Mouse (Mus musculus) gastrocnemius, postnatal 36 days (tissue): ENCODE results near the gene Gli2. TPM values are rescaled to one million over a fixed set of nuclear protein-coding genes. Genes with fewer than 3 reads are reported as not detected.

Experiments
- DNase-seq, 2 experiments: peaks; one replicate each; pipeline ENCODE4 v3.0.0; 2022
- intact Hi-C: fragments of 180-260 bp; cut with DNase I; formaldehyde crosslinking; loops from one replicate; pipeline ENCODE4 v1.15.1; 2025
- total RNA-seq, 2 experiments: library from RNA; stranded (reverse); gene quantifications; 2 replicates each; pipeline ENCODE4 v1.2.3; 2021

Gli2 gene
- total RNA-seq, 2 experiments from 2014 or later, result 1.1 to 2.0 TPM

DNA sequence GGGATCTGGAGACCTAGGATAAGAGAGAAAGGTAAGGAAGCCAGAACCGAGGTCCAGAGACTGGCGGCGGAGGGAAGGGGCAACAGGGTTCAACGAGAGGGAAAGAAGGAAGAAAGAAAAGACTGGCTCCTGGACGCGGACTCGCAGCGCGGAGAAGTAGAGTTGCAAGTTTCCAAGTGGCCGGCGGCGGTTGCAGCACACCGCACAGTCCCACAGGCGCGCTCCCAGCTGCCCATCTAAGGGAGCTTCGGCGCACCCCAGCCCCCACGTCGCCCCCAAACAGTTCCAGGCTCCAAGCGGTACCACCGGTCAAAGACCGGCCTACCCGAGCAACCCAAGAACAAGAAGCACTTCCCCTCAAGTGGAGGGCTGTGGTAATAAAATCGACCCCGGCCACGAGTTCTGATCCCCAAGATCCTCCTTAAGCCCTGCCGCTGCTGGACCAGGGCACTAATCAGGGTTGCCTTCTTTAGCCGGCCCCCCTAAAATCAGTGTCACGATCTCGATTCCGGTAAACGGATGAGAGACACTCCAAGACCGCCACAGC, 715 bp downstream of the Gli2 start:
- DNase-seq, result no peak
- intact Hi-C loops, result loop anchor here (5.0 to 10.0 kb wide), 2 partner anchors 50 to 198 kb away; no protein-coding TSS in a partner anchor

DNA sequence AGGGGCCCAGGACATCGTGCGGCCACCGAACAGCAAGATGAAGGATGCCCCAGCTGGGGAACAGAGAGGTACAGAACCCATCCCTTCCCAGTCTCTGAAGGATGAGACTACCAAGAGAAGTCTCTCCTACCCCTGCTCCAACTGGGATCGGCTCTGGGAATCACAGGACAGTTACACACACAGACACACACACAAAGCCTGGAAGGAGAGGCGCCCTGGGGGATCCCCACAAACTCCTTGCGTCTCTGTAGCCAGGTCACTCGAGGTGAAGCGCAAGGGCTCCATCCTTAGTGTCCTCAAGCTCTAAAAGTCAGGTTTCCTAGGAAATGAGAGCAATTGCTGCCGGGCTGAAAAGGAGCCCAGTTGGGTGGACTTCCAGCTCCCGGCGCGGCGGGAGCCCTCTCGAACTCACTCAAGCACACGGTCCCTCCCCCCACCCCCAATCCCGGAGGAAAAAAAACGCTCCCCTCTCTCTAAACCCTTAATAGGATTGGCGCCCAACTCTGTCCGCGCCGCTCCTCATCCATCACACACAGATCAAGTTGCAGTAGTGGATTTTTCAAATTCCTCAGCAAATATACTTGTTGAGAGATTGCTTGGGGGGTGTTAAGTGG, 1.4 kb downstream of the Gli2 start:
- DNase-seq, result no peak
- intact Hi-C loops, result loop anchor here (5.0 to 10.0 kb wide), 2 partner anchors 50 to 197 kb away; no protein-coding TSS in a partner anchor

DNA sequence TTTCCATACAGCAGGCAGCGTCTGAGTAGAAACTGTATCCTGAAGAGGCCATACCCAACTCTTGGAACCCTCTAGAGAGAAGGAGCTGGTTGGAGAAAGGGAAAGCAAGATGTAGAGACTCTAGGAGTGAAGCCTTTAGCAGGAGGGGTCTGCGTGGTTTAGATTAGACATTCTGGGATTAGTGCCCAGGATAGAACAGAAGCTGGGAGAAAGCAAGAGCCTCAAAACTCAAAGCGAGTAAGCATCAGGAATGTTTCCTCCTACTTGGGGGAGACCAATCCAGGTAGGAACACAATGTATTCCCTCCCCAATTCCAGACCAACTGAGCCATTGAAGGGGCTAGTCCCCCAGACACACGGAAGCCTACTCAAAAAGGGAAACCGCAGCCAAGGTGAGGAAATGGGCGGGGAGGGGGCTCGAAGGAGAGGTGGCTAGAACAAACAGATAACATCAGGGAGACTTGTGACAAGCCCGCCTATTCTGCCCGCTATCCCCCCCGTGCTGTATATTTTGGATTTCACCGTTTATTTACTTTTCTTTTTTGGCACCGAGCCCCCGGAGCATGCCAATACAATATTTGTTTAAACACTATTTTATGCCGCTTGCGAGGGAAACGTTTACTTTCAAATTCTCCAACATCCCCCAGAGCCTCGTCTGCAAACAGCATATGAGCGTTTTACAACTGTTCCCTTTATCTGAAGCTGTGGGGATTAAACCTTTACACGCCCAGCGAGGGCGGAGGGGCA, 2.1 kb downstream of the Gli2 start:
- intact Hi-C loops, result loop anchor here (5.0 to 10.0 kb wide), 2 partner anchors 49 to 197 kb away; no protein-coding TSS in a partner anchor
- DNase-seq, result no peak

DNA sequence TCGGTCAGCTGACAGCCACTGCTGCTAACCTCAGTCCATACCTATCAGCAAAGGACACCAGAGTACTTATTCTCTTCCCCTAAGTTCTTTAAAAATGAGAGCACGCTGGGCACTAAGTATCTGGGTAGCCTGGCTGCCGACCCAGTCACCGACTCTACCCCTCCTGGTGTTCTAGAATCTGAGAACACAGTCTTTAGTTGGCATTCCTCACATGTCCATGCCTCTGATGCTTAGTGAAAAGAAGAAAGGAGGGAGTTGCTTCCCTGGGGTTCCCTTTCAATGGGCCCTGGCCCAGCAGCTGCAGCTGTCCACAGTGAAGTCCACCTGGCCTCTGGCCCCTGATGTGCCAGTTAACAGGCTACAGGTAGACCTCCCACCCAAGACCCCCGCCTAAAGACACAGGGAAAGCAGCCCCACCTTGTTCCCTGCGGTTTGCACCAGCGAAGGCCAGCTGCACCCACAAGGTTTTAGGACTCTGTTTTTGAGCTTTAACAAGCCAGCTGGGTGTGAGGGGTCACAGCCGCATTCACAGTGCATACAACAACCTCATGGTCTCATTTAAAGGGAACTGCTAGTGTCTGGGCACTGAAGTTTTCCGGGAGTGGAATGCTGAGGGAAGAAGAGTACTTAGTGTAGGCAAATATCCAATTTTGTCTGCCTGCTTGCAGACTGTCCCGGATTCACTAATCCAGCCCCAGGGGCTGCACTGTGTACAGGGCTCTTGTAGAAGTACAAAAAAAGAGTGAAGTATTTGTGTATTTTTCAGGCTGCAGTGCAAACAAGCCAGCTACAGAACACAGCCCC, 3.4 kb downstream of the Gli2 start:
- DNase-seq, result no peak
- intact Hi-C loops, result loop anchor here (5.0 to 10.0 kb wide), 2 partner anchors 48 to 195 kb away; no protein-coding TSS in a partner anchor

DNA sequence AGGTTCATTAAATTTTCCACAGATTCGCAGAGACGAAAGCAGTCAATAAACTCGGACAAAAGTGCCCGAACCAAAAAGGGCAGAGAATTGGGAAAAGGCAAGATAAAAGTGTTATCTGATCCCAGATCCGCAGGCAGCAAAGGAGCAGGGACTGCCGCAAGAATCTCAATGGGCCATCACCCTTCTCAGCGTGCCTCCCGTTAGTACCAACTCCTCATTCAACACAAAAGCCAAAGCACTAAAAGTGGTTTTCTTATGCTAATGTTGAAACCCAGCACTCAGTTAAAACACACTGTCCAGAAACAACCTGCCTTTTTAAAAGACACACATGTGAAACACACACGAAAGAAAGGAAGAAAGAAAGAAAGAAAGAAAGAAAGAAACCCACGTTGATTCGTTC, 4.4 kb downstream of the Gli2 start:
- no peak for DNase-seq
- intact Hi-C loops, result no loop called here

DNA sequence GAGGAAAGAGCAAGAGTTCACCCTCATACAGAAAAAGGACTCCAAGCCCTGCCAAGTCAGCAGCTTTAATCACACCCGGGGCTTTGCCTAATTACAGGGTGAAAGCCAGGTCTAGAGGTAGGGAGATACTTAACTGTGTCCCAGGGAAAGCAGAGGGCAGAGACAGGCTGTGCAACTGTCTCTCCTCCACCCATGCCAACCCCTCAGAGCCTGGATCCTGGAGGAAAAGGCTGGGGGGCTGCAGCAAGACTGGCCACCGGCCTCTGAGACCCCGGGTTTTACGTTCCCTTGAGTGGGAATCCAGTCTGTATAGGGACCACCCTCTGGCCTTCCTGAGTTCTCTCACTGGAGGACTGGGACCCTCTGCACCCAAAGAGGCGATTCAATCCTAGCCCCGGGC, 4.9 kb downstream of the Gli2 start:
- DNase-seq, result no peak
- intact Hi-C loops, result no loop called here

DNA sequence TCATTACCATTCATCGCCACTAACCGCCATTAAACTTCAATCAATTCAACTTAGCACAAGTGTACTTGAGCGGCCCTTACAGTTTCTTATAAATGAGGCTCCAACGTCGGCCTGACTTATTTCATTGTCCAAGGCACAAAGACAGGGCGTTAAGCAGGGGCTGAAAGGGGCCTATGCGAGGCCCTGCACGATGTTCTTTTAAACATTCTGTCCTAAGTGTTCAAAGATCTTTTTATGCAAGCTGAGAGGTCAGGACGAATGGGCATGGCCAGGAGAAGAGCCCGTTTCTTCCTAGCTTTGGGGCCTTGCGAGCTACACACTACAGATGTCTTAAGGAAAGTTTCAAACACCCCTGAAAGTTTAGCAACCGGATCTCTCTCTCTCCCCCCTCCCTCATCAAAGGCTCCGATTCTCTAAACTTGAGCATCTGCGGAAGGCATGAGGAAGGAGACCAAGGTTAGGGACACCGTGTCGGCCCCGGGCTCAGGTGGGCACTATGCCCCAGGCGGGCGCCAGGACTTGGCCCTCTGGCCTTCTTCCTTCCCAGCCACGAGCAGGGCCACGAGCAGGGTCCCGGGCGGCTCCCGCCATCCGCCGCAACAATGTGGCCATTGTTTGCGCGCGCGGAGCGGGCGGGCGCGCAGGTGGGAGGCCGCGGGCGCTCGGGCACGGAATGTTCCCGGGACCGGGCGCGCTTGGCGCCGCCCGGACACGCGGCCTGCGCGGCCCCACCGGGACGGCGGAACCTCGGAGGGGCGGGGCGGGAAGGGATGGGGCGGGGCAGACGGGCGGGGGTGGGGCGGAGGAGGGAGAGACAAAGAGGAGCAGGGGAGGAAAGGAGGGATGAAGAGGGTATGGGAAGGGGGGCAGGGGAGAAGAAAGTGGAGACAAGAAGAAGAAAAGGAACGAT, 5.7 kb downstream of the Gli2 start:
- DNase-seq, result peak in 1 of 2 experiments; percentile 30
- intact Hi-C loops, result no loop called here

DNA sequence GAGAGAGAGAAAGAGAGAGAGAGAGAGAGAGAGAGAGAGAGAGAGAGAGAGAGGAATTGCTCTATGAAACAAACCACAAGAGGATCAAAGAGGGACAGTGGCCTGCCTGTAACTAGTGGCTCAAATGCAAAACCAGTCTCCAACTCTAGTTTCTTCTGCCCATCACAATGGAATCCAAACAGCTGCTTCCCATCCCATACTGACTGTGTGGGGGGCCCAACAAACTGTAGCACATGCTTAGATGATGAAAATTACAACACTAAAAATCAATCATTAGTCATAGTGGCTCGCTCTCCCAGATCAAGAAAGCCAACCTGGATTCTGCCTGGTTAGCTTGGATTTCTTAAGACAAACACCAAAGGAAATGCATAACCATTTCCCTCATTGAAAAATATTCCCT, 15.0 kb downstream of the Gli2 start:
- DNase-seq, result no peak
- intact Hi-C loops, result no loop called here

DNA sequence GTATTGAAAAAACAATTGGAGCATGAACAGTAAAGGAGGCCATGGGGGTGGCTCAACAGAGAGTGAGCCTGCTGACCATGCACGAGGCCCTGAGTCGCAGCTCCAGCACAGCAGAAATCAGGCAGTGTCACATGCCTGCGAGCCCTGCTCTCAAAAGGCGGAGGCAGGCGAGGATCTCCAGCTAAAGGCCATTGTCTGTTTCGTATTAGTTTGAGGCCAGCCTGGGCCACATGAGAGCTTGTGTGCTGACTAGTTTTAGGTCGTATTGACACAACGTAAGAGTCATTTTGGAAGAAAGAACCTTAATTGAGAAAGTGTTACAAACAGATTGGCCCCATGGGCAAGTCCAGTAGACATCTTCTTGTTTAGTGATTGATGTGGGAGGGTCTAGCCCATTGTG, 17.5 kb downstream of the Gli2 start:
- DNase-seq, result no peak
- intact Hi-C loops, result no loop called here

DNA sequence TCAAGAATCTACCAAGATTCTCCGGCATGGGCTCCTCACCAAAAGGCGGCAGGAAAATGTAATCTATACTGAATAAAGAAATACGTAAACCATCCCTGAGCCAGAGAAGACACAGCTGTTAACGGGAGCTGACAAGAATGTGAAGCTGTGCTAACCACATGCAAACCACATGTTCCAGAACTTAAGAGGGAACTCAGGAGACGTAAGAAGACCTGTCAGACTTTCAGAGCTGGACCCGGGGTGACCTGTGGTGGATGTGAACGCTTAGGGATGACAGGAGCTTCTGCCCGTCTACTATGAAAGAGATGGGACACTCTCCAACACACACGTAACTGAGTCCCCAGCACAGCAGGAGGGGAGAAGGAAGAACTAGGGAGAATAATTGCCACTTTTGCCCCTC, 18.1 kb downstream of the Gli2 start:
- intact Hi-C loops, result no loop called here
- DNase-seq, result no peak

DNA sequence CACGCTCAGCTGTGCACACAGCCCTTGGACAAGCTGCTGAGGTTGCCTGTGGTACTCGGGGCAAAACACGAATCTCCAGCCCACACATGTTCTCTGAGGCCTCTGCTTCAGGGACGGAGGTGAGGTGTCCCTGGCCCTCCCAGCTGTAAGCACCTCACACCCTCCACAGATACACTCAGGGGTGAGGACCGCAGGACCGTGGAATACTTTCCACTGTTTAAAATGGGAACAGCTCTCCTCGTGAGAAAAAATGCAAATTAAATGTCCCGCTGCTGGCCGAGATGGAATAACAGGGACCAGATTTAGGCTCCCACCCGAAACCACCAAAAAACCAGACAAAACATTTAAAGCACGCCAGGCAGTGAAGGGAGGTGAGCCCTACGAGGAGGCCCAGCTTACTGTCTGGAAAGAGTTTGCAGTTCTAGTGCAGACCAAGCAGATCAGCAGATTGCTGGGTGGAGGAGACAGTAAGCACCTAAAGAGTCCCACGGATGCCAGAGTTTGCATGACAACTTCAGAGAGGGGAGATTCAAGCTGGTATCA, 19.2 kb downstream of the Gli2 start:
- intact Hi-C loops, result no loop called here
- DNase-seq, result no peak

DNA sequence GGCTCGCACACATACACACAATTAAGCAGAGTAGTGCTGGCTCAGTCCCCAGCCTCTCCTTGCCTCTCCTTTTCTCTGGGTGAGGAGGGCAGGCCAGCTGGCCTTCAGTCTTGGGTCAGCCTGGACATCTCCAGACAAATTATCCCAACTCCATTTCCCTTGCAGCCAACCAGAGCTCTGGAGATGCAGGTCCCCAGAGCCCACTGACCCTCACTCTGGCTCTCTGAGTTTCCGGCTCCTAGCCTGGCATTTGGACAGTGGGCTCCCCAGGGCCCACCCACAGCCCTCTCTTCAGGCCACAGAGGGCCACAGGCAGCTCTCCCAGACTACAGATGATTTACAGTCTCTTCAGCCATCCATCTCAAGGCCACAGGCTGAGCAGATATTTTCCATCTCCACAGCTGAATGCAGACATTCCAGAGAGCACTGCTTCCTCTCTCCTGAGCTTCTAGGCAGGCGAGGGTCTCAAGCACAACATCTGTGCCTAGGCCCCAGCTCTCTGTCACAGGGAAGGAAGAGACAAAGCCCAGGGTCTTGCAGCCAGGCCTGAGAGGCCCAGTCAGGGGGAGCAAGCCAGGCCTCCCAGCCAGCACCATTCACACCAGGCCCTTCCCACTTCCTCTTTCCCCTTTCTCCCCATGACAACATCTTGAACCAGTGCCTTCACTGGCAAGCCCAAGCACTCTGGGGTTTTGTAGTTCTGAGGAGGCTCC, 19.8 kb downstream of the Gli2 start:
- DNase-seq, result peak; percentile 60 to 73
- intact Hi-C loops, result no loop called here

DNA sequence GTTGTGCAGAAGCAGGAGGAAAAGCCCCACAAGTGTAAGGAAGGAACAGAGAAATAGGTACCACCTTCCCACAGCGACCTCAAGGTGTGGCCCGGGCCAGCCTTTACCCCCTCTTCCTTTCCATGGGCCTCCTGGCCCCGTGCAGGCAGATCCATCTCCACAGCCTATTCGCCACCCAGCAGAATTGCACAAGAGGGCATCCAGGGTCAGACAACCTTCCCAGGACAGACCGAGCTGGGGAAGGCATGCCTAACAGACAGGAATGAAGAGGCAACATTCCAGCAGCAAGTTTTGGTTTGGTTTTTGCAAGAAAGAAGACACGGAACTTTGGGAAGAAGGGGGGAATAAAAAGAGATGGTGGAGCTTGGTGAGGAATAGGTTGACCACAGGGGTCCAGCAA, 22.2 kb downstream of the Gli2 start:
- DNase-seq, result peak in 1 of 2 experiments; percentile 35
- intact Hi-C loops, result no loop called here

DNA sequence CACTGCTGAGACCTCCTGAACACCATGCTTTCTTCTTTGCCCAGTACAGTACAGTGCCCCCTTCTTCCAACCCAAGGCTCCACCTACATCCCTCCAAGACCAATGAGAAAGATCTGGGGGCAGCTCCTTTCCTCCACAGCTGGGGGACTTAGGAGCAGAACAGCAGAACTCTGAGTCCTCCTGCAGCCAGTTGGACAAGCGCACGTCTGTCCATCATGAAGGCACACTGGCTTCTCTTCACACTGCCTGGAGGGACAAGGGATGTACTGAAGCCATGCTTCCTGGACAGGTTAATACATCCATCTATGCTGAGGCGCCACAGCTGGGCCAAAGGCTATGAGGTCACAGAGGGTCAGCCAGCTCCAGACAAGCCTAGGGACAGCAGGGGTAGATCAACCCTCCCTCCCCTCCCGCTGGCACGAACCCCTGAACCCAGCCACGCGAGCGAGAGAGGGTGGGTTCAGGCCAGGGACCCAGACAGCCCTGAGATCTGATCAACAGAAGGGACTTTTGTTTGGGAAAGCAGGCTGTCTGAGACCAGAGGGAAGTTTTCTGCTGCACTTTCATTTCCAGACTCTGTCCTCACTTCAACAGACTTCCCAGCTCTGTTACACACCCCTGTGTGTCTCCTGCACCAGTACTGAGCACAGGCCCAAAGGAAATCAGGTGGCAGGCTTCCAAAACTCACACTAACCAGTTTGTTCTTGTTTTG, 27.6 kb downstream of the Gli2 start:
- intact Hi-C loops, result no loop called here
- no peak for DNase-seq

DNA sequence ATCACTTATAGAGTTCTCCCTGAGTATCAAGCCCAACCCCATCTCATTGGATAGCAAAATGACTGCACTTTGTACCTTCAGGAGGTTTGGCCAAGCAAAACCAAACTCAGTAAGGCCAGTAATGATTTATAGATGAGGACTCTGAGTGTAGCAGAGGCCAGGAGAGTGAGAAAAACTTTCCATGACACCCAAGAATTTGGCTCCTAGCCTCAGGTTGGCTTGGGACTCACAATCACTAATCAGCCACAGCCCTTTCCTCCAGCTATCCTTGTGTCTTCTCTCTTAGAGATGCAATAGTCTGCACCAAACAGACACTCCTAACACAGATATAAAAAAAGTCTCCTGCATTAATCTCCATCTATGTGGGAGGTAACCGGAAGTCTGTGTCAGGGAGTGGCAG, 31.1 kb downstream of the Gli2 start:
- intact Hi-C loops, result no loop called here
- DNase-seq, result peak in 1 of 2 experiments; percentile 28

DNA sequence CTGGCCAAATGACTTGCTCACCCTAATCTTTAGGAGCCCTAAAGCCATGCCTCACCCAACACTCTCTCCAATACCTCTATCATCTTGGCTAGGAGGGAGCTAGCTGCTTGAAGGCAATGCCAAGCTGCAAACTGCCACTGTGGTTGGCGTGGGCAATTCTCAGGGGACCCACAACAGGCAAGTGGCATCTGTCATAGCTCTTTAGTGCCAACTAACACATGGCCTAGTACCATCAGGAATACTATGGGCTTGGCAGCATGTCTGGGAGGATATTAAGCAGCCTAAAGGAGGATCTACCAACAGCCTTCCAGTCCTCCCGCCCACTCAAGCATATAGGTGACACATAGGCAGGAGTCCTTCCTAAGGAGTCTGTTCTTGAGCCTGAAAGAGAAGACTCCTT, 33.3 kb downstream of the Gli2 start:
- intact Hi-C loops, result no loop called here

DNA sequence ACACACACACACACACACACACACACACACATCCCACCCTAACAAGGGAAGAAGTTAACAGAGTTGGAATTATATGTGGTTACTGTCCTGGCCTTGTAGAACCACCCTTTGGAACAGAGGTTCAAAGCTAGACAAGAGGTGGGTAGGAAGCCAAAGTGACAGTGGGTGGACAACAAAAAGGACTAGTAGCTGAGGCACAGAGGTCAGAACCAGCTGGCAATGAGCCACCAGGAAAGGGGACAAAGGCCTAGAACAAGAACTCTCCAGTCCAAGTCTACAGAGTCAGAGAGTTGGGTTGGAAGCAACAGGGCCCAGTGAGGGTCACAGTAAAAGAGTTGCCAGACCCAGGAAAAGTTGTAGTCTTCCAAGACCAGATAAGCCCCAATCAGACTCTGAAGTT, 34.4 kb downstream of the Gli2 start:
- DNase-seq, result no peak
- intact Hi-C loops, result no loop called here

More for the DNA sequence above, 33.3 kb downstream of the Gli2 start:
- DNase-seq, result no peak

DNA sequence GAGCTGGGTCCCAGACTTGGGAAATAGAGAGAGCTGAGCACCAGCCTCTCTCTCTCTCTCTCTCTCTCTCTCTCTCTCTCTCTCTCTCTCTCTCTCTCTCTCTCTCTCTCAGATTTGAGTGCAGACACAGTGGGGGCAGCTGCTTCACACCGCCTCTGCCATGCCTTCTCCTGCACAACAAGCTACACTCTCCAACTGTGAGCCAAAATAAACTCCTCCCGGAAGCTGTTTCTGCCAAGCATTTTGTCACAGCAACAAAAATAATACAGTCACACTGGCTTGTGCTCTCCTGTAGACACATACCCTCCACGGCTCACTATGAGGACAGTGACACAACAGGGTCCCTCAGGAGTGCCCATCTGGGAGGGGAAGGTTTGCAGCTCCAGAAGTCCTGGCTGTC, 36.6 kb downstream of the Gli2 start:
- intact Hi-C loops, result no loop called here
- DNase-seq, result no peak
